Mouse (Mus musculus): ENCODE data around the gene Des.

Des gene

DNA sequence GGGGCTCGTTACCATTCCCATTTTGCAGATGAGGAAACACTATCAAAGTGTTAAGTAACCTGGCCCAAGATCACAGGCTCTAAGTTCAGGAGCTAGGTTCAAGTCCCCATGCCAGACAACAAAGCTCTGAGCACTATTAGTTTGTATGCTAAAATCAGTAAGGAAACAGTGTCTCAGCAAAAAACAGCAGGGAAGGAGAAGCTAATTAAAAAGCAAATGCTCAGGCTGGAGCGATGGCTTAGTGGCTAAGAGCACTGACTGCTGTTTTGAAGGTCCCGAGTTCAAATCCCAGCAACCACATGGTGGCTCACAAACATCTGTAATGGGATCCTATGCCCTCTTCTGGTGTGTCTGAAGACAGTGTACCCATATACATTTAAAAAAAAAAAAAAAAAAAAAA is 52.1 kb downstream of the Des start:
- in situ Hi-C loops (cut with MboI, MseI): no loop called here

DNA sequence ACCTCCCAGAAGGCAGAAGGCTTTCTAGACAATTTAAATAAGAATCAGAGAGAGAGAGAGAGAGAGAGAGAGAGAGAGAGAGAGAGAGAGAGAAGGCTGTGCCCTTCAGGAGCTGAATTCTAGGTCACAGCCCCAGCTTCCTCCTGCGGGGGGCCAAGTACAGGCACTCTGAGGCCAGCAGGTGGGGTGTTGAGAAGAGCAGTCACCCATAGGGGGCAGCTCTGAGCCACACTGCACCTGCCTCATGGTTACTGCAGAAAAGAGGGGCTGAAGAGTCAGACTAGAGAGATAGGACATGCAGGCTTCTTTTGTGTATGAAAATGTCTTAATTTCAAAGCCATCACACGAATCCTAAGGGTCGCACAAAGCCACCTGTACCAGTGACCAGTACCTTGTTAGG is 53.6 kb downstream of the Des start:
- in situ Hi-C loops (cut with MboI, MseI): no loop called here
